Mouse (Mus musculus): ENCODE data around the gene Cyb561d2.

Cyb561d2 gene

DNA sequence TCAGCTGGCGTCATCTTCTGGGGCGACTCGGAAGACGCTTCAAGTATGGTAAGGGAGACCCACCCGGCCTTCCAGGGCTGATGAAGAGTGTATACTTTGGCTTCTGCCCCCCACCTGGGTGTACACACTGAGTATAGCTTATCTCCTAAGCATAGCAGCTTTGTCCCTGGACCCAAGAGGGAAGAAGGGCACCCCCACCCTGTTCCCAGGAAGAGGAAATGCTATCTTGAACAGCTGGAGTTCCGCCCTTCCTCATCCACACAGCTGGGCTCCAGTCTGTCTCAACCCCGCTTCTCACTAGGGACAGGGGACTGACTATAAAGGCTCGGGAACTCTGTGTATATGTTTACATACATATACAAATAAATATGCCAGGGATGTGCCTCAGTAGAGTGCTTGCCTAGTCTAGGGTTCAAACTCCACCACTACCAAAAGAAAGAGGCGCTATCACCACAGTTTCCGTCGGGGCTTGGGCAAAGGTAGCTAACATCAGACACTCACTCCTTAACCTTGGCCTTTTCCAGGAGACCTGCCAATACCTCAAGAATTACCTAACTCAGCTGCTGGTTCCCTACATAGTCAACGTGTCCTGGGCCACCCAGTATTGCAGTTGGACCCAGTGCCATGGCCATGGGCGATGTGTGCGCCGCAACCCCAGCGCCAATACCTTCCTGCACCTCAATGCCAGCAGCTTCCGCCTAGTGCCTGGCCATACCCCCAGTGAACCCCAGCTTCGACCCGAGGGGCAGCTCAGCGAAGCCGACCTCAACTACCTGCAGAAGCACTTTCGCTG, 29.7 kb upstream of the Cyb561d2 start:
- no peak for DNase-seq (ENCODE audit: low read depth)

GRCm38 (mm10) chr9:107570845-107571244, 28.9 kb upstream of the Cyb561d2 start:
- DNase-seq (ENCODE audit: low read depth), result no peak

- DNase-seq (ENCODE audit: low read depth), result no peak
Observed at GRCm38 (mm10) chr9:107570016-107570415, 28.0 kb upstream of the Cyb561d2 start.

DNA sequence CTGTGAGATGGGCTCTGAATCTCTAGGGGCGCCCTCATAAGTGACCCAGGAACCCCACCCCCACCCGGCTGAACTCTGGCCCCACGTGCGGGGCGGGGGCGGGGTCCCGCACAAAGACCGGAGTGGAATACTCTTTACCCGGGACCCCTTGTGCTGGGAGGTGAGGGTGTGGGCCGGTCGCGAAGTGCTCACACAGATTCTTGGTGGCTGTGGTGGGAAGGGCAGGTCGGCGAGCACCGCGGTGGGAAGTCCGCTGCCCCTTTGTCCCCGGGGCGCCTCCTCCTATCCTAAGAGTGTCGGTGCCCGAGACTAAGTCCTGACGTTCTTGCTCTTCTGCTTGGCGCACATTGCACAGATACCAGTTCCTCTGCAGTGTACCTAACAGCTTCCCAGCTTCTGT, 27.3 kb upstream of the Cyb561d2 start:
- DNase-seq (ENCODE audit: low read depth), result no peak

DNA sequence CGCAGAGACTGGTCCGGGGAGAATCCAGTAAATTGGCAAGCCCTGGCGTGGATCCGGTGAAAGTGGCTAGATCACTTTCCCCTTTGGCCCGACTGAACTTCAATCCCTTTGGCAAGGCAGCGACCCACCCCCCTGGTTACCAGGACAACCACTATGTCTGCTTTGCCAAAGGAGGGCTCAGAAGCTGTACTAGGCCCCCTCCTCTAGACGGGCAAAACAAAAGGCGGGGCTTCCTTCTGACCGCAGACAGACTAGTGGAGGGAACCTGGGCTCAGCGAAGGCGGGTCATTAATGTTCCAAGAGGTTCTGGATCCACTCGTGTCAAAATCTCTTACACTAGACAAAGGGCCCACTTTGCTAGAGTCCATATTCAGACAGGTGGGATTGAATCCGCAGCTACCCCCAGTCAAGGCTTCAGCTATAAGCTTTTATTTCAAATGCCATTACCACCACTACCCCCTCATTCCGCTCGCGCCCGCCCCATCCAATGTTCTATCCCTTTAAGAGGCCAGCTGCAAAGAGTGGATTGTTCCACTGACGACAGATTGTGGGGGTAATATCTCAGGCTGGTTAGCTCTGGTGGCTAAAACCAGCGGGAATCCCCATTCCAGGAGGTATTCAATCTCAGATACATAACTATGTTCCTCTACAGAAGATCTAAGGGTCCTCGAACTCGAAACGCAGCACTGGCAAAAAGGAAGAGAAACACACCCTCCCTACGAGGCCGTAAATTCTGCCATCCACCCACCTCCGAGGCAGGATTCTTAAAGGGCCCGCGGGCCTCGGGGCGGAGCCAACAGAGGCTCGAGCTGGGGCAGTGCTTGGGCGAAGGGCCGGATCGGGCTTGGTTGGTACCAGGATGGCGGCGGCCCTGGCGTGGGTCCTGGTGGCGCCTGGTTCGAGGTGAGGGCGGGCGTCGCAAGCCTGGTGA, 26.6 kb upstream of the Cyb561d2 start:
- DNase-seq (ENCODE audit: low read depth), result peak; percentile 92

GRCm38 (mm10) chr9:107567702-107568319, 25.8 kb upstream of the Cyb561d2 start, which contains the start of gene Hyal2:
Hyal2 (plus strand) TSS chr9:107567945.
- no peak for DNase-seq (ENCODE audit: low read depth)

DNA sequence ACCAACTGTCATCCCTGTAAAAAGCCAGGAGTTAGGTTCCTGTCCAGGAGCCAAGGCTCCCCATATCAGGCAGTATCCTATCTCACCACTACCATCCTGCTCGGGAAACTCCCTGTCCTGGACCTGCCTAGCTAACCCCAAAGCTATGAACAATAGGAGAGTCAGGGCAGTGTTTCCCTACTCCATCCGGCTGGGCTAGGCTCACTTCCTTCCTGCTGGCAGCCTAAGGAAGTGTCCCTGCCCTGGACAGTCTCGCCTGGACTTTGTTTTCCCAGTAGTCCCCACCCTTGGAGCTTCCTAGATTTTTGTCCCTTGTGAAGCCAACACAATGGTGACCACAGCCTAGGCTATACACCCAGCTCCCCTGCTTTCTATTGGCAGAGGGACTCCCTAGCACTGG, 24.9 kb upstream of the Cyb561d2 start:
- no peak for DNase-seq (ENCODE audit: low read depth)

DNA sequence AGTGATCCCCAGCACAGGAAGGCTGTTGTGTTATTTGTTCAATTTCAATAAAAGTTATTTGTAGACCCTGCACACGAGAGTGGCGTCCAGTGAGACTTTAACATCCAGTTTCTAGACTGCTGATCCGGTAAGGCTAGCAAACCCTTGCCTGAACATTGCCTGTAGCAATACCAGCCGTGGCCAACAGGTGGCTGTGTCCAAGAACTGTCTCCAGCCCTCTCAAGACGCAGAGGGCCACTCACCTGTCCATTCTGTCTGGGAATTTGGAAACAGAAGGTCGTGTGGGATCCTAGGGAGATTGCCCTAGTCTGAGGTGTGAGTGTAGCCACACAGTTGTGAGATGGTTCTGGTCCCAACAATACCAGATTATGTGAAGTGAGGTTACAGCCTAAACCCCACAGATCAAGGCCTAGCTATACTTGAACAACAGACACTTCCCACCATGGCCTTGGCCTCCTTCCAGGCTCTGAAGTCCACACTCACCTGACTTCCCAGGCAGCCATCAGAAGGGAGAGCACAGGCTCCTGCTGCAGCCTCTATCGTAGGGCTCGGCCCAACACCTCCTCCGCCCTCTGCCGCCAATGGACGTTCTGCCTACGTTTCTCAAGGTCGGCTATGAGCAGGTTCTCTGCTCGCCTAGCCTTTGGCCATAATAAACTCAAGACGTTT, 24.2 kb upstream of the Cyb561d2 start:
- DNase-seq (ENCODE audit: low read depth), result peak; percentile 79

GRCm38 (mm10) chr9:107565556-107565955, 23.6 kb upstream of the Cyb561d2 start:
- peak; percentile 35 for DNase-seq (ENCODE audit: low read depth)

DNA sequence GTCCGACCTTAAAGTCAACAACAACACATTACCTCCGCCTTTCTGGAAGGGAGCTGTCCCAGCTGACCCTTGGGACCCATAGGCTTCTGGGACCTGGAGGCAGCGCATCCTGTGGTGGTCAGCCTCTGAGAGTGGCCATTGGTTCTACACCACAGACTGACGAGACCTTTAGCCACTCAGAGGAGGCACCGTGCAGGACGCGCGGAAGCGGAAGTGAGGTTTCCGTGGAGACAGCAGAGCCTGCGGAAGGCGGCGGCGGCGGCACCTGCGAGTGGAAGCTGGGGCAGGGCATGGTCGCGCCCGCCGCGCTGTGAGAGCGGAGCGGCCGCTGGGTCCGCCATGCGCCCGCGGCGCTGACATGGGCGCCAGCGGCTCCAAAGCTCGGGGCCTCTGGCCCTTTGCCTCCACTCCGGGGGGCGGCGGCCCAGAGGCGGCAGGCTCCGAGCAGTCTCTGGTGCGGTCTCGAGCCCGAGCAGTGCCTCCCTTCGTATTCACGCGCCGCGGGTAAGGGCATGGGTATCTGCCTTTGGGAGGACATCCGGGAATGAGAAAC, 21.1 kb upstream of the Cyb561d2 start, which contains the start of gene Tusc2:
Gene Tusc2 (plus strand): TSS at position 227 of the 553 bp plus-strand sequence.
- DNase-seq (ENCODE audit: low read depth), result peak; percentile 96

GRCm38 (mm10) chr9:107556346-107556745, 14.4 kb upstream of the Cyb561d2 start:
- peak; percentile 42 for DNase-seq (ENCODE audit: low read depth)

GRCm38 (mm10) chr9:107555701-107556100, 13.7 kb upstream of the Cyb561d2 start:
- no peak for DNase-seq (ENCODE audit: low read depth)

DNA sequence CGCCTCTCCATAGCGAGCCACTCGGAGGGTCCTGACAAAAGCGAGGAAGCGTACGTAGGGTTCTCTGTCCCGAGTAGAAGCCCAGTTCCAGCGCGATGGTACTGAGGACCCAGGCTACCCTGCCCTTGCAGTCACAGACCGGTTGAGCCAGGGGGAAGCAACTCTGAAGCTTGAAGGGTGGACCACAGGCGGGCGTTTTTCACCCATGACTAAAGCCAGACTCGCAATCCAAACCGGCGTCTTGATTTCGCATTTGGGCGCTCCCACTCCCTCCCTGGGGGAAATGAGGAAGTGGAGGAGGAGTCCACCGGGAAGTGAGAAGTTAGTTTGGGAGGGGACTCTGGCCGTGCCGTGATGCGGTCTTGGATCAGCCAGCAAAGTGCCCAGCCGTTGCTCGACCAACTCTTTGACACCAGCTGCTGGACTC, 13.1 kb upstream of the Cyb561d2 start:
- peak; percentile 75 for DNase-seq (ENCODE audit: low read depth)

DNA sequence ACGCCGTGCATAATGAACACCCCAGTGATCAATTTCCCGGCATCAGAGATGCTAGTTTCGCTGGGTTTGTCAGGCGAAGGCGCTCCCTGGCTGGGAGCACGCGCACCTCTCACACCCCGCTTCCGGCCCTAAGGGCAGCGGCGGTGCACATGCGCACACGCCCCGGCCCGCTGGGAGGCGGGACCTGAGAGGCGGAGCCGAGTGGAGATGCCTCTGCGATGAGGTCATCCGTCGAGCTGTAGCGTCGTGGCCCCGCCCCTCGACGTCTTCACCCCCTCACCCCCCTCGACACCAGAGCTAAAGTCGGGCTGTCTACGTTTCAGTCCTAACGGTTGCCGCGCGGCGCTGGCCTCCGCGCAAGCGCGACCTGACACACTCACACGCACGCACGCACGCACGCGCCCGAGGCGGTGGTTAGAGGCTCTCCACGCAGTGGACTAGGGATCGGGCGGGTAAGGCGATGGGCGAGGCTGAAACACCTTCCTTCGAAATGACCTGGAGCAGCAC, 12.4 kb upstream of the Cyb561d2 start:
- peak; percentile 99 for DNase-seq (ENCODE audit: low read depth)

GRCm38 (mm10) chr9:107553541-107554318, 11.7 kb upstream of the Cyb561d2 start:
- DNase-seq (ENCODE audit: low read depth), result peak; percentile 40

- DNase-seq (ENCODE audit: low read depth), result no peak
Observed at GRCm38 (mm10) chr9:107552690-107553393, 10.8 kb upstream of the Cyb561d2 start.

GRCm38 (mm10) chr9:107551890-107552355, 9.9 kb upstream of the Cyb561d2 start:
- DNase-seq (ENCODE audit: low read depth), result peak; percentile 48

DNA sequence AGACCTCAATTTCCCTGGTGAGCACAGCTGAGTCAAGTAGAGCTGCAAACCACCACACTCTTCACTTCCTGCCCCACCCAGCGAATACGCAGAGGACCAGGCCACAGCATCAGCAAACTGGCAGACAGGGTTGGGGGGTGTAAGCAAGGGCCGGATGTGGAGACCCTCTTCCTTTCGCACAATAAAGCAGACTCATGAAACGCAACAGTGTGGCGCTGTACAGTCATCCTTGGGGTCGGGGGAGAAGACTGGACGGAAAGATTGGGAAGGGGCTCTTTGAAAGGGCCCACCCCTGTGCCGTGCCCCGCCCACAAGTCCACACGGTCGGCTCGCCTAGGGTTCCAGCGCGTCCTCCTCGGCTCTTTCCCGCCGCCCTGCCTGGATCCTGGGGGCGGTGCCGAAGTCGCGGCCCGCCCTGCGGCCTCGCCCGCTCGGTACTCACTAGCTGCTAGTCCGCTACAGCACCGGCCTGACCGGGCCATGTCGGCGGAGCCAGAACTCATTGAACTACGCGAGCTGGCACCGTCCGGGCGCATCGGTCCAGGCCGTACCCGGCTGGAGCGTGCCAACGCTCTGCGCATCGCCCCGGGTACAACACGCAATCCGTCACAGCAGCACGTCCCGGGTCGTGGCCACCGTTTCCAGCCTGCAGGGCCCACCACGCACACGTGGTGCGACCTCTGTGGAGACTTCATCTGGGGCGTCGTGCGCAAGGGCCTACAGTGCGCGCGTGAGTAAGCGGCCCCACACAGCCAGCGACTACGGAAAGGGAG, 9.3 kb upstream of the Cyb561d2 start, which contains the start of gene Rassf1:
Gene Rassf1 (plus strand): TSS at position 439 of the 773 bp plus-strand sequence.
- peak; percentile 73 for DNase-seq (ENCODE audit: low read depth)
